Mouse (Mus musculus) adrenal gland, postnatal 10 days (tissue): Measurements from ENCODE around the gene Pnpla1. TPM values are rescaled to one million over a fixed set of nuclear protein-coding genes. Genes with fewer than 3 reads are reported as not detected.

Source experiments
- DNase-seq: peaks from one replicate; pipeline ENCODE4 v3.0.0; 2021; ENCODE audit warnings: mixed read lengths
- total RNA-seq, 2 experiments: library from RNA; stranded (reverse); gene quantifications; 2 replicates each; pipeline ENCODE4 v1.2.3; 2021

Pnpla1 gene
- total RNA-seq, 2 experiments from 2014 or later = not detected

- DNase-seq = peak; percentile 86
These were observed 68.2 kb downstream of the Pnpla1 start for GRCm38 (mm10) chr17:28926380-28926779.

DNA sequence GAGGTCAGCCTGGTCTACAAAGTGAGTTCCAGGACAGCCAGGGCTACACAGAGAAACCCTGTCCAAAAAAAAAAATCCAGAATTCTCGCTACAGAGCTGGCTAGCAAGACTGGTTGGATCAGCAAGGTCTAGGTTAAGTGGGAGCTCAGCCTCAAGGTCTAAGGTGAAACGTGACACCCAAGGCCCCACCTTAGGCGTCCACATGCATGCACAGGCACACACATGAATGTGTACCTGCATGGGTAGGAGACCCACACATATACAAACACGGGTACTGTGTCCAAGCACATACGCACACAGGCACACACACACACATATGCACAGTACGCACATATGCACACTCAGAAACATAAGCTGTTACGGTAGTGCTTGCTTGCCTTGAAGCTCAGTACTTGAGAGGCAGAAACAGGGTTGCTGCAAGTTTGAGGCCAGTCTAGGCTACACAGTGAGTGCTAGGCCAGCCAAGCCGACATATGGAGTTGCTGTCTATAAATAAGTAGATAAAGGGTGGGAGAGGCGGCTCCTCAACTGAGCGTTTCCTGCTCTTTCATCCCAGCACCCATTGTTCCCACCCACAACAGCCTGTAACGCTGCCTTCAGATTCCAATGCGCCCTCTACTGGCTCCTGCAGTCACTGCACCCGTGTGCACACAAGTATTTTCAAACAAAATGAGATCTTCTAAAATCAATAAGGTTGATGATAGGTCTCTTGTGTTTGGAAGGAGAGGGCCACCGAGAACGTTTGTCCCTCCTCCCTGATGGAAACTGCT, 68.8 kb downstream of the Pnpla1 start:
- DNase-seq = peak; percentile 68

DNA sequence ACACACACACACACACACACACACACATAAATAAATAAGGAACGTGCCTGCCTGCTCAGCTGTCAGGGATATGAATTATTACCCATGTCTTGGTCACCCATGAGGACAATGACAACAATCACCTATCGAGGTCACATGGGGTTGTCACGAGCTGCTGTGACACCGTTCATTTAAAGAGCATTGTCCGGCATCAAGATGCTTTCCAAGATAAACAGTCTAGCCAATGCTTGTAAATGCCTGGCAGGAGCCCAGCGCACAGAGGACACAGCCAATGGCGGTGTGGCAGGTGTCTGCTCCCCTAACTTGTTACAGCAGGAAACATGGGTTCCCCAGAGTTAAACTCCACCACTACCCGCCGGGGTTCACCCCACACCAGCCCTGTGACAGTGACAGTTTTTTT, 69.8 kb downstream of the Pnpla1 start:
- DNase-seq = no peak

- no peak for DNase-seq
These were observed 71.2 kb downstream of the Pnpla1 start for GRCm38 (mm10) chr17:28929369-28929768.

GRCm38 (mm10) chr17:28930392-28931074, 72.3 kb downstream of the Pnpla1 start:
- peak; percentile 97 for DNase-seq

DNA sequence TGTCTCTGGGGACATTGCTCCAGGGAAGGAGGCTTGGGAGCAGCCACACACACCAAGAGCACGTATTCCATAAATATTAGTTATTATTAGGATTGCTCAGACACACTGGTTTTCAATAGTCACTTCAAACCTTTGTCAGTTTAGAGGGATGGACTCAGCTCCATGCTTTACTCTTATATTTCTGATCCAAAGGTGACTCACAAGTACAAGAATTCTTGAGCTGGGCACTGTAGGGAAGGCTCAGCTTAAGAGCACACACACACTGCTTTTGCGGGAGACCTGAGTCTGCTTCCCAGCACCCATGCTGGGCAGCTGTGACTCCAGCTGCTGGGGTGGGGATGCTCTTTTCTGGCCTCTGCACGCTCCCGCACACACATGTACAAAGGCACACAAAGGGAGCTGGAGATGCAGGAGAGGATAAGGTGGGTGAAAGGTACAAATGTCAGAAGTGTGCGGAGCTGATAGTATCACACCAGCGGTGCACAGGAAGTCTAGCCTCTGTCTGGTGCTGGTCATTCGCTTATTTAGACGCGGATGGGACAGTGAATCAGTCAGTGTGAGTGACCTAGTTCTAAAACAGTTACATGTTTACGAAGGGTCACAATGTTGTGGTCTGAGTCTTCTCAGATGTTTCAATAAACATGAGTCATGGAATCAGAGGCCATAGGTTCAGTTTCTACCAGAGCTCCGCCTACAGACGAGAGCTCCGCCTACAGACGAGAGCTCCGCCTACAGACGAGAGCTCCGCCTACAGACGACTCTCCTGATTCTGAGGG, 73.4 kb downstream of the Pnpla1 start:
- DNase-seq = no peak

GRCm38 (mm10) chr17:28932274-28932673, 74.1 kb downstream of the Pnpla1 start:
- DNase-seq = no peak

DNA sequence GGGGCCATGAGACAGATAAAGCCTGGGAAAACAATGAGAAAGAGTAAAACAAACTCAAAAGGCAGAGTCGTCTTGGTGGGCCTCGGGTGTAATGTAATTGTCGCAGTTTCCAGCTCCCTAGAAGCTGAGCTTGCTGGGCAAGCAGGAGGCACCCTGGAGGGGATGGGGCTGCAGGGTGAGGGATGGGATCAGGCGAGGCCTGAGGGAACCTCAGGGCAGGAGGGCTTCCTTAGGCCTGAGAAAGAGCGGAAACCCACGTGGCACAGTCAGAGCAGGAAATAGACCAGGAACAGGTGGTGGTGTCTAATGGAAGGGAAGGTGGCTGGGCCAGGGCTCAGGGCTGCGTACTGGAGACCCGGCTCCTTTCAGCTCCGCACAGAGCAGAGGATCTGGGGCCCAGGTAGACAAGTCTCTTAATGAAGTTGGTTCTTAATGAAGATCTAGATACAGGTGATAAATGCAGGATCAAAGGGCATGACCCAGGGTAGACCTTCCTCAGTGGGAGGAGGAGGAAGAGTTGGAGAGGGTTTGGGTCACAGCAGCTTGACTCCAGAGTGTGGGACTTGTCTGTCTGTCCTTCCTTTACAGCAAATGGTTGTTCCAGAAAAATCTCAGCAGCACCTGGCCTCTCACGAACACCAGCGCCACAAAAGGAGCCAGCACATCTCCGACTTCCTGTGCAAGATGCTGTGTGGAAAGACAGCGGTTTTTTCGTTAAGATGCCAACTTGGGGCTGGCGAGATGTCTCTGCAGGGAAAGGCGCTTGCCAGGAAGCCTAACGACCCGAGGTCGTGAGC, 76.1 kb downstream of the Pnpla1 start:
- no peak for DNase-seq

DNA sequence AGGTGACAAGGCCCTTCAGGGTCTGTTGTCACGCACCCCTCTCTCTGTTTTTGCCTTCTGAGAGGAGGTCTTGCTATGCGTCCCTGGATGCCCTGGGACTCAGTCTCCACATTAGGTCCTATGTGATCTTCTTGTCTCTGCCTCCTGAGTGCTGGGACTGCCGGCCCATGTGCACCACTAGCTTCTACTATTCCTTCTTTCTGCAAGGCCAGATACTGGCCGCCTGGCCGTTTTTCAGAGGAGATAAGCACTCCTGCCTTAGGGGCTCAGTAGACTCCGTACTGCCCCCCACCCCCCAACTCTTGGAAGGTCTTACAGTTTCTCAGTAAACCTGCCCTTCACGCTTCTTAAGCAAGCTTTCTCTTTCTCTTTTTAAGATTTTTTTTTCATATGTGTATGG, 77.9 kb downstream of the Pnpla1 start:
- no peak for DNase-seq

DNA sequence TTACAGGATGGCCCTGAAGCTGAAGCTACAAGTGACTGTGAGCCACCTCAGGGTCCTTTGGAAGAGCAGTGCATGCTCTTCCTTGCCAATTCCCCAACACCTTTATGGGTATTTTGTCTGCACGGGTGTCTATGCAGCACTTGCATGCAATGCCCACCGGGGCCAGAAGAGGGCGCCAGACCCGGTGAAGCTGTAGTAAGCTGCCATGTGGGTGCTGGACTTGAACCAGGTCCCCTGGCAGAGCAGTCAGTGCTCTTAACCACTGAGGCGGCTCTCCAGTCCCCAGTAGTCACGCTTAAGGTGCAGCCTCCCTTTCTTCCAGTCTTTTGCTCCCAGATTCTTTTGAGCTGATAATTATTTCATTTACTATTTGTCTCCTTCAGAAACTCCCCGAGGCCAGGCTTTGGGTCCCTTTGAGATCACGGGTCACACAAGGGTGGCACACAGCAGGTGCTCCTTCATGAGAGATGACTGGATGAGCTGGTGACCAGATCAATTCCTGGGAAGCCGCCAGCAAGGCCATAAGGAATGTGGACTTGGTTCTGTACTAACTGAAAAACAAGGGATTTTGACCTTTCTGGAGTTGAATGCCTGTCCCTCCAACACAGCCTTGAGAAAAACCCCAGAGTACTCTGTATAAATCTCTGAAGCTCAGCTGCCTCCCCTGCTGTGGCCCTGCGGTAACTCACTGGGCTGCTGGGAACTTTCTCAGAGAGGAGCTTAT, 78.6 kb downstream of the Pnpla1 start:
- peak; percentile 77 for DNase-seq

Other genes starting within 250 kb of the Pnpla1 start
- 10 to 100 TPM; 53.2 to 62.8 TPM for gene Srpk1, start 235.7 kb upstream of the Pnpla1 start, total RNA-seq
- gene Slc26a8, start 168.2 kb upstream of the Pnpla1 start, total RNA-seq = 1 to 10 TPM; 1.4 to 4.7 TPM
- 10 to 100 TPM; 63.6 to 74.4 TPM for gene Mapk14, start 167.1 kb upstream of the Pnpla1 start, total RNA-seq
- gene AC170998.1, start 132.3 kb upstream of the Pnpla1 start, total RNA-seq = 1 to 10 TPM in 1 of 2 experiments, under 1 TPM in 1; 0.78 to 1.7 TPM
- gene Mapk13, start 89.1 kb upstream of the Pnpla1 start, total RNA-seq = 10 to 100 TPM; 34.6 to 35.5 TPM
- gene Brpf3, start 57.3 kb upstream of the Pnpla1 start, total RNA-seq = 10 to 100 TPM; 56.2 to 62.8 TPM
- gene 4930539E08Rik, start 56.9 kb downstream of the Pnpla1 start, total RNA-seq = under 1 TPM; 0.09 to 0.12 TPM
- under 1 TPM; 0.90 to 0.91 TPM for gene Pxt1, start 85.4 kb downstream of the Pnpla1 start, total RNA-seq
- gene Kctd20, start 93.5 kb downstream of the Pnpla1 start, total RNA-seq = 10 to 100 TPM; 76.1 to 76.7 TPM
- gene Stk38, start 149.6 kb downstream of the Pnpla1 start, total RNA-seq = 10 to 100 TPM; 55.0 to 76.8 TPM
- 100 to 1,000 TPM; 144 to 193 TPM for gene Srsf3, start 174.2 kb downstream of the Pnpla1 start, total RNA-seq
- gene Cdkn1a, start 232.6 kb downstream of the Pnpla1 start, total RNA-seq = 100 to 1,000 TPM in 1 of 2 experiments, 10 to 100 TPM in 1; 46.6 to 201 TPM